Mouse (Mus musculus): ENCODE data around the gene Dhx29. TPM values are rescaled to one million over a fixed set of nuclear protein-coding genes. Genes with fewer than 3 reads are reported as not detected.
A peak's percentile ranks its signal among the peaks of the same experiment; 100 is the strongest.

Gene Dhx29
- polyA plus RNA-seq, 1 experiment from 2014 or later = 13.2 TPM

DNA sequence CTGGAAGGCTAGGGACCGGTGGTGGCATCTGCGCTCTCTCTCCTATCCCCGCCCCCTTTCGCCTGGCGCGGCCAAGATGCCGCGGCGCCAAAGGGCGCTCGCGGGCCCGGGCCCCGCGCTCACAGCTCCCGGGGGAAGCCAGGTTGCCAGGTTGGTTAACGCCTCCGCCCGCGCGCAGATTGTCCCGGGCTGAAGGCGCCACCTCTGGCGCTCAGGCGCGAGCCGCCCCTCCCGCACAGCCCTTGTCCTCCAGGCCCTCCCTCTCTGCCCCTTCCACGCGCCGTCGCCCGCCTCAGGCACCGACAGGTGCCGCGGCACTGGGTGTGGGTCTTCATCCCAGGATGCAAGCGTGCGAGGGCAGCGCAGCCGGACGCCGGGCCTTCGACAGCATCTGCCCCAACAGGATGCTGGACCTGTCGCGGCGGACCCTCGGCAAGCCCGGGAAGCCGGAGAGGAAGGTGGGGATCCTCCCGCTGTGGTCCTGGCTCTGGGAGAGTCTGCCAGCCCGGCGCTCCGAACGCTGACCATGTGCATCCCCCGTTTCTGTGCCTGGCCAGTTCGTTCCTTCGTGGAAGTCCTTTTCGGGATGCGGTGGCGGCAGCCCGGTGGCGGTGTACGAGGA lies 66.4 kb downstream of the Dhx29 start, which contains the start of gene Mcidas:
Gene Mcidas, plus strand, starts transcription at position 315 of the 622 bp plus-strand sequence.
- H3K36me3 ChIP-seq (ENCODE audit: control insufficient read depth, insufficient read depth) = no peaks in the 10 kb centered on the region
- peak within 1 kb of the TSS; percentile 7; the same call in 1 of the 2 replicates for H3K9ac ChIP-seq (ENCODE audit: low read length)
- H3K27me3 ChIP-seq (ENCODE audit: control insufficient read depth, insufficient read depth, low read length) = peaks cover 87% of the 10 kb centered on the region
- peak within 1 kb of the TSS; percentile 85 for H3K4me2 ChIP-seq (ENCODE audit: low read depth, low read length)
- peaks cover 22% of the 10 kb centered on the region for H3K4me1 ChIP-seq (ENCODE audit: control insufficient read depth, insufficient read depth, low read length)
- WGBS = under 1% methylated on average over 63 of the region's 63 CpGs
- peak within 1 kb of the TSS; percentile 52 for H3K4me3 ChIP-seq (ENCODE audit: low read length)
- no peak within 1 kb of the TSS for H3K27ac ChIP-seq (ENCODE audit: low read length)
- ATAC-seq (replicated peaks; ENCODE audit: extremely low read depth, insufficient read depth, low FRiP score) = no peak
- no peaks in the 10 kb centered on the region for H3K9me3 ChIP-seq (replicated peaks; ENCODE audit: control insufficient read depth, low read length)

DNA sequence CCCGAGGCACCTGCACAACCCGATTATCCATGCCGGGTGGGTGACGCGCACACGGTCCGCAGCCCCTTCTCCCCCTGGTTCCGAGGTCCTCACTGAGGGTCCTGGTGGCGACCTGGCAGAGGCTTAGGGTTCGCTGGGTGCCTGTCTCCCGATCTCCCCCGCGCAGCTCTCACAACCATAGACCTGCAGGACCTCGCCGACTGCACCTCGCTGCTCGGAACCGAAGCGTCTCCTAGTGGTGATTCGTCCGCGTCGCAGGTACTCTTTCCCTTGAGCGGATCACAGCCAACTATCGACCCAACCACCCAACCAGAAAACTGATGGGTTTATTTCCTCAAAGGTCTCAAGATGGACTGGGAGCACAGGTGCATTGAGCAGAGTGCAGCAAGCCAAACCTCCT lies 66.9 kb downstream of the Dhx29 start:
- no peak overlapping the region for H3K9ac ChIP-seq (ENCODE audit: low read length)
- no peak; the same call in 1 of the 2 replicates for ATAC-seq (replicated peaks; ENCODE audit: extremely low read depth, insufficient read depth, low FRiP score)
- 1% methylated on average over 25 of the region's 25 CpGs for WGBS

DNA sequence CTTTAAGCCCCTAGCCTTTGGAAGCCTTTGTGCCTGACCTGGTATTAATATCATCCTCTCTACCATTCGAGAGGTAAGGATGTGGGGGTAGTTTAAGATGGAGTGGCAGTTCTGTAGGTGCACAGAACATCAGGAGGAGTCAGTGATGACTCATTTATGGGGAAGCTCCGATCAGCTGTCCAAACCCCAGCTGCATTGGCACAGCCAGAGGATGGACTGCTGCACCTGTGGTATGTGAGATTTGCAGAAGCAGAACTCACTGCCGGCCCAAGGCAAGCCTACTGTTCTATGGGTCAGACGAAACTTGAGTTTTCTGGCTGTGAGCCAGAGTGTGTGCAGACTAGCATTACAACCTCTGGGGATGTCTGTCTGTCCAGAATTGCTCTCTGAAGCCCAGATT lies 69.2 kb downstream of the Dhx29 start:
- H3K9me3 ChIP-seq (replicated peaks; ENCODE audit: control insufficient read depth, low read length) = no peaks in the 10 kb centered on the region
- H3K27ac ChIP-seq (ENCODE audit: low read length) = no peak overlapping the region
- peaks cover 13% of the 10 kb centered on the region for H3K4me1 ChIP-seq (ENCODE audit: control insufficient read depth, insufficient read depth, low read length)
- no peak overlapping the region for H3K4me2 ChIP-seq (ENCODE audit: low read depth, low read length)
- 43% methylated on average over 4 of the region's 4 CpGs for WGBS
- ATAC-seq (replicated peaks; ENCODE audit: extremely low read depth, insufficient read depth, low FRiP score) = no peak
- H3K27me3 ChIP-seq (ENCODE audit: control insufficient read depth, insufficient read depth, low read length) = peaks cover 64% of the 10 kb centered on the region
- H3K4me3 ChIP-seq (ENCODE audit: low read length) = no peak overlapping the region
- no peak overlapping the region for H3K9ac ChIP-seq (ENCODE audit: low read length)
- H3K36me3 ChIP-seq (ENCODE audit: control insufficient read depth, insufficient read depth) = no peaks in the 10 kb centered on the region

More for the DNA sequence above, 66.9 kb downstream of the Dhx29 start:
- peaks cover 82% of the 10 kb centered on the region for H3K27me3 ChIP-seq (ENCODE audit: control insufficient read depth, insufficient read depth, low read length)
- no peak overlapping the region for H3K27ac ChIP-seq (ENCODE audit: low read length)
- H3K4me2 ChIP-seq (ENCODE audit: low read depth, low read length) = peak overlapping the region; percentile 85
- peak overlapping the region; percentile 52 for H3K4me3 ChIP-seq (ENCODE audit: low read length)
- no peaks in the 10 kb centered on the region for H3K36me3 ChIP-seq (ENCODE audit: control insufficient read depth, insufficient read depth)
- H3K9me3 ChIP-seq (replicated peaks; ENCODE audit: control insufficient read depth, low read length) = no peaks in the 10 kb centered on the region
- peaks cover 21% of the 10 kb centered on the region for H3K4me1 ChIP-seq (ENCODE audit: control insufficient read depth, insufficient read depth, low read length)

DNA sequence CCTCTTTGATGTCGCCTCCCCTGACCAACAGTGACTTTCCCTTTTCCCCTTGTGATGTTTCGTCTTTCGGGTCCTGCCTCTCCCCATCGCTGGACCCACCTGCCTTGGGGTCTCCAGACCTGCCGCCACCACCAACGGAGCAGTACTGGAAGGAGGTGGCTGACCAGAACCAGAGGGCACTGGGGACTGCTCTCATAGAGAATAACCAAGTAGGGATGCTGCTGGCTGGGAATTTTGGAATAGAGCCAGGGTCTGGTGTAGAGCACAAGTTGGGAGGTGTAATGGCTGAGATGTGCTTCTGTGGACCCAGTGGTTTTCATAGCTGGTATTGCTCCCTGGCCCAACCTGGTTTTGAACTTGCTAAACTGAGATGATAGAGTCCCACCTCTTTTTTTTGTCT lies 70.1 kb downstream of the Dhx29 start:
- H3K4me2 ChIP-seq (ENCODE audit: low read depth, low read length) = no peak overlapping the region
- no peak overlapping the region for H3K27ac ChIP-seq (ENCODE audit: low read length)
- ATAC-seq (replicated peaks; ENCODE audit: extremely low read depth, insufficient read depth, low FRiP score) = no peak
- WGBS = 58% methylated on average over 6 of the region's 6 CpGs
- no peak overlapping the region for H3K4me3 ChIP-seq (ENCODE audit: low read length)
- H3K36me3 ChIP-seq (ENCODE audit: control insufficient read depth, insufficient read depth) = no peaks in the 10 kb centered on the region
- no peaks in the 10 kb centered on the region for H3K9me3 ChIP-seq (replicated peaks; ENCODE audit: control insufficient read depth, low read length)
- peaks cover 59% of the 10 kb centered on the region for H3K27me3 ChIP-seq (ENCODE audit: control insufficient read depth, insufficient read depth, low read length)
- no peak overlapping the region for H3K9ac ChIP-seq (ENCODE audit: low read length)
- peaks cover 13% of the 10 kb centered on the region for H3K4me1 ChIP-seq (ENCODE audit: control insufficient read depth, insufficient read depth, low read length)

DNA sequence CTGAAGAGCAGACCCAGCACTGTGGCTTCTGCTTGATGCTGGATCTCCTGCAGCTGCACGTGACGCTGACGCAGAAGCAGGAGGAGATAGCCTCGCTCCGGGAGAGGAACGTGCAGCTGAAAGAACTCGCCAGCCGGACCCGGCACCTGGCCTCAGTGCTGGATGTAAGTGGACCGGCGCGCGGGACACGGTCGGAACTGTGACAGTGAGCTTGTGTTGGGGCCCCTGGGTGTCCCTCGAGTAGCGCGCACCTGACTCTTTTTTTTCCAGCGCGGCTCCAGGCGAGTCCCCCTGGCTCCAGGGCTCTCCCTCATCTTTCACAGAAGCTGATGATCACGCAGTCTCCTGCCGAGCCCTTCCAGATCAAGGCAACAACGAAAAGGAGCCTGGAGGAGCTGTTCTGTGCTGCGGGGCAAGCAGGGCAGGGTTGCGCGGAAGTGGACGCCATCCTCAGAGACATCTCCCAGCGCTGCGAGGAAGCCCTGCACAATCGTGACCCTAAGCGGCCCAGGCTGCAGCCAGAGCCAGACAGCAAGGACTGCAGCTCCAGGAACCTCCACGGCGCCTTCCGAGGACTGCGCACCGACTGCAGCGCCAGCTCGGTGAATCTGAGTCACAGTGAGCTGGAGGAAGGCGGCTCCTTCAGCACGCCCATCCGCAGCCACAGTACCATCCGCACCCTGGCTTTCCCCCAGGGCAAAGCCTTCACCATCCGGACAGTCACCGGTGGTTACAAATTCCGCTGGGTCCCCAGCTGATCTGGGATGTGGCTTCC lies 71.4 kb downstream of the Dhx29 start:
- Histone ChIP-seq H3K9me3 (replicated peaks; ENCODE audit: control insufficient read depth, low read length) (no peaks in the 10 kb centered on the region), H3K27me3 (ENCODE audit: control insufficient read depth, insufficient read depth, low read length) (peaks cover 47% of the 10 kb centered on the region), H3K9ac (ENCODE audit: low read length) (peak overlapping the region; percentile 6; the same call in 1 of the 2 replicates), H3K4me3 (ENCODE audit: low read length) (peak overlapping the region; percentile 50), H3K4me1 (ENCODE audit: control insufficient read depth, insufficient read depth, low read length) (peaks cover 7% of the 10 kb centered on the region), H3K4me2 (ENCODE audit: low read depth, low read length) (peak overlapping the region; percentile 72), H3K36me3 (ENCODE audit: control insufficient read depth, insufficient read depth) (no peaks in the 10 kb centered on the region), H3K27ac (ENCODE audit: low read length) (no peak overlapping the region)
- 1% methylated on average over 46 of the region's 46 CpGs for WGBS
- ATAC-seq (replicated peaks; ENCODE audit: extremely low read depth, insufficient read depth, low FRiP score) = no peak

DNA sequence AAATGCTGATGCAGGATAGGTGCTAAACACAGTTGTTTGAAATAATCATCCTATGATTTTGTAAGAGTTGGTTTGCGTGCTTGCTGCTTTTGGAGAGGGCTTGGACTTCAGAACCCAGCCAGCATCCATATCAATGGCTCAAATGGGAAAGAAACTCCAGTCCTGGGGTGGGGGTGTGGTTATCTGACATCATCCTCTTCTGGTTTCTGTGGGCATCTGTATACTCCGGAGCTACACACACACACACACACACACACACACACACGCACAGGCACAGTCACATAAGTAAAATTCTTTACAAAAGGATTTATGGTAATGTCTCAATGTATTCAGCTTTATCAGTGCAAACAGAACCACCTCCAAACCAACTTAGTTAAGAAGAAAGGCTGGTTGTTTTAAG lies 72.8 kb downstream of the Dhx29 start:
- Histone ChIP-seq H3K27me3 (ENCODE audit: control insufficient read depth, insufficient read depth, low read length) (peaks cover 32% of the 10 kb centered on the region), H3K27ac (ENCODE audit: low read length) (no peak overlapping the region), H3K36me3 (ENCODE audit: control insufficient read depth, insufficient read depth) (no peaks in the 10 kb centered on the region), H3K4me1 (ENCODE audit: control insufficient read depth, insufficient read depth, low read length) (no peaks in the 10 kb centered on the region), H3K9ac (ENCODE audit: low read length) (no peak overlapping the region), H3K9me3 (replicated peaks; ENCODE audit: control insufficient read depth, low read length) (no peaks in the 10 kb centered on the region), H3K4me3 (ENCODE audit: low read length) (no peak overlapping the region), H3K4me2 (ENCODE audit: low read depth, low read length) (no peak overlapping the region)
- WGBS = 69% methylated on average over 3 of the region's 3 CpGs
- no peak for ATAC-seq (replicated peaks; ENCODE audit: extremely low read depth, insufficient read depth, low FRiP score)

DNA sequence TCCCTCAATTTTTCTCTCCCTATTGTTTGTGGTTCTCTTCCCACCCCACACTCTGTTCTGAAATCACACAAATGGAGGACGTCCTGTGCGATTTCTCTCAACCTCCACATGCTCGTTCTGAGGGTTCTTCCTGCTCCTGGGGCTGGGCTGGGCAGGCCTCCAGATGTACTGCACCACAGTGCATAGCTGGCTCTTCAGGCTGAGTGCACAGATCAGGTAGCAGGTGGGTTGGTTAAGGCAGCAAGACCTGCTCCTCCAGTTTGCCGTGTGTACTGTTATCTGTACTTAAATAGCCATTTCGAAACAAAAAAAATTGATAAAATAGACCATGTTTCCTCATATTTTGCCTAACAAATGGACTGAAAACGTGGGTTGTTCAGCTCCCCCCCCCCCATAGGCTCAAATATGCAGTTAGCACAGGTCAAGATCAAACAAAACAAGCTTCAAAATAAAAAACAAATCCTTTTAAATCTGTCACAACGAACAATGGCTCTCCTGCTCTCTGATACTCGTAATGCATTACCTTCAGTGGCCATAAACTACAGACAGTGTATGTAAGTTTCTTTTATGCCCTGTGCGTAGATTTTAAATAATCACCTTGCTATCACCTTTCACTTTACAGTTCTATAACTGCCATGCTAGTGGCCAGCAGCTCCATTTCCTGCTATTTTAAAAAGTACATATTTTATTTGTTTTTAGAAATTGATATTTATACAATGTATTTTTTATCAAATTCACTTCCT lies 73.5 kb downstream of the Dhx29 start:
- Histone ChIP-seq H3K27me3 (ENCODE audit: control insufficient read depth, insufficient read depth, low read length) (peaks cover 26% of the 10 kb centered on the region), H3K36me3 (ENCODE audit: control insufficient read depth, insufficient read depth) (no peaks in the 10 kb centered on the region), H3K4me2 (ENCODE audit: low read depth, low read length) (no peak overlapping the region), H3K9ac (ENCODE audit: low read length) (no peak overlapping the region), H3K4me3 (ENCODE audit: low read length) (no peak overlapping the region), H3K9me3 (replicated peaks; ENCODE audit: control insufficient read depth, low read length) (no peaks in the 10 kb centered on the region), H3K27ac (ENCODE audit: low read length) (no peak overlapping the region), H3K4me1 (ENCODE audit: control insufficient read depth, insufficient read depth, low read length) (no peaks in the 10 kb centered on the region)
- 59% methylated on average over 9 of the region's 9 CpGs for WGBS
- ATAC-seq (replicated peaks; ENCODE audit: extremely low read depth, insufficient read depth, low FRiP score) = no peak

DNA sequence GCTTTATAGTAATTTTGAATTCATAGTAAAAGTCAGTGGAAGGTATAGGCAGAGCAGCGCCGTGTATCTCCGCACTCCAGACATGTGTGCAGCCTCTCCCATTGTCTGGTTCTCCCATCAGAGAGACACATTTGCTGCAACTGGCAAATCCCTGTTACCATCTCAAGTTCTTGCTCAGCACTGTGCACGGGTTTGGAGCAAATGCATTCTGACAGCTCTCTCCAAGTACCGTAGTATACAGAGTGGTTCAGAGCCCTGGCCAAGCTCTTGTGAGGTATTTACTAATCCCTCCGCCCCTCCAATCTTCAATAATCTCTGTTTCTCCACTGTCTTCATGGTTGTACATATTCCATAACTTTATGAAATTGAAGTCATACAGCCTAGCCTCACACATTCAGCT lies 85.4 kb downstream of the Dhx29 start:
- Histone ChIP-seq H3K9ac (ENCODE audit: low read length) (no peak overlapping the region), H3K4me1 (ENCODE audit: control insufficient read depth, insufficient read depth, low read length) (peaks cover 6% of the 10 kb centered on the region; the same call in 1 of the 2 replicates), H3K4me3 (ENCODE audit: low read length) (peak overlapping the region; percentile 57), H3K9me3 (replicated peaks; ENCODE audit: control insufficient read depth, low read length) (no peaks in the 10 kb centered on the region), H3K4me2 (ENCODE audit: low read depth, low read length) (peak overlapping the region; percentile 70), H3K27me3 (ENCODE audit: control insufficient read depth, insufficient read depth, low read length) (no peaks in the 10 kb centered on the region), H3K36me3 (ENCODE audit: control insufficient read depth, insufficient read depth) (no peaks in the 10 kb centered on the region), H3K27ac (ENCODE audit: low read length) (no peak overlapping the region)
- no peak for ATAC-seq (replicated peaks; ENCODE audit: extremely low read depth, insufficient read depth, low FRiP score)
- WGBS = 63% methylated on average over 6 of the region's 6 CpGs
